Comparison of ENCODE assay signal across 8 mouse cellular contexts in genomic region chr12:29937308-29937707, GRCm38 (mm10). TPM values are rescaled to one million over a fixed set of nuclear protein-coding genes. Genes with fewer than 3 reads are reported as not detected.
DNase-seq lines count a peak whose midpoint lies in the region; ATAC-seq lines count a peak whose summit lies in the region.

TSS of gene Pxdn (plus strand) at chr12:29937608.

- DNase-seq in heart, adult 18-20 months = no peak
- no peak for DNase-seq in heart, adult 11 months
- DNase-seq in adrenal gland, adult 2 months = no peak
- no peak for DNase-seq in heart, adult 8-10 months (ENCODE audit: low spot score)
- no peak for DNase-seq in left cerebral cortex, adult 8-10 months (ENCODE audit: low spot score in 2 of 2)
- DNase-seq in frontal cortex, postnatal 14 days (ENCODE audit: low spot score in 2 of 2) = no peak

- ATAC-seq in neural tube, embryonic 14.5 days (ENCODE audit: low read depth) = no peak
- ATAC-seq in inflammation-experienced regulatory T-cells, adult 6 months = no peak

- peak within 1 kb of the TSS; percentile 90 for H3K9ac ChIP-seq in neural tube, embryonic 14.5 days (replicated peaks; ENCODE audit: low read depth, low read length)

- peaks cover 32% of the 10 kb centered on the region for H3K4me1 ChIP-seq in neural tube, embryonic 14.5 days (ENCODE audit: control insufficient read depth, insufficient read depth, low read length)

- no peaks in the 10 kb centered on the region for H3K9me3 ChIP-seq in neural tube, embryonic 14.5 days (ENCODE audit: control insufficient read depth, low read length)

- no peaks in the 10 kb centered on the region for H3K36me3 ChIP-seq in neural tube, embryonic 14.5 days (ENCODE audit: control insufficient read depth, insufficient read depth, low read length)

- WGBS in neural tube, embryonic 14.5 days = 31% methylated on average over 8 of the region's 8 CpGs

- H3K27ac ChIP-seq in neural tube, embryonic 14.5 days (ENCODE audit: low read depth, low read length) = peak within 1 kb of the TSS; percentile 83

- H3K27me3 ChIP-seq in neural tube, embryonic 14.5 days (ENCODE audit: control insufficient read depth, insufficient read depth, low read length) = no peaks in the 10 kb centered on the region

- peak within 1 kb of the TSS; percentile 73 for H3K4me3 ChIP-seq in neural tube, embryonic 14.5 days (ENCODE audit: low read depth, low read length)

- peak within 1 kb of the TSS; percentile 95 for H3K4me2 ChIP-seq in neural tube, embryonic 14.5 days (ENCODE audit: low read depth, low read length)

RNA-seq across cellular contexts. Expression of gene Pxdn, which starts in this region (rescaled TPM):
- 10 to 100 TPM; 27.7 to 31.8 TPM for total RNA-seq in heart, adult 18-20 months (2021)
- total RNA-seq in adrenal gland, adult 2 months (2021) = 10 to 100 TPM; 50.3 to 59.2 TPM
- polyA plus RNA-seq in adrenal gland, adult 2 months (2012; rRNA removed) = 75.0 and 85.7 TPM in 2 replicates
- total RNA-seq in heart, adult 8-10 months (2022) = 10 to 100 TPM; 23.8 to 32.9 (median 29.5) TPM
- total RNA-seq in left cerebral cortex, adult 8-10 months (2022) = 10 to 100 TPM; 43.1 to 50.3 (median 47.3) TPM
- polyA plus RNA-seq in neural tube, embryonic 14.5 days (2014; fragmentation: Nextera tagmentation; extraction: Ambion mirVana) = 54.5 and 74.9 TPM in 2 replicates
- polyA plus RNA-seq in inflammation-experienced regulatory T-cells, adult 6 months (2017; shearing (Covaris generic)) = not detected

Comparison
In these comparisons a context has a peak if more than half of its experiments do, and no peak if none do; other contexts are left out.
1. RNA of gene Pxdn (polyA plus RNA-seq): 75.0 to 85.7 TPM in adrenal gland, adult 2 months and 54.5 to 74.9 TPM in neural tube, embryonic 14.5 days; not detected in inflammation-experienced regulatory T-cells, adult 6 months; every median in the first group is over 10 times any median in the second.